Mouse (Mus musculus): ENCODE results near the gene Olfr1261.

- TF ChIP-seq CTCF (IDR thresholded peaks at IDR 0.05; ENCODE audit: control insufficient read depth, insufficient read depth, insufficient replicate concordance, low read depth, low read length): no peak
- TF ChIP-seq POLR2A (IDR thresholded peaks at IDR 0.05; ENCODE audit: control insufficient read depth, low read depth, low read length): no peak
Measured at GRCm38 (mm10) chr2:89974184-89974583, 16.8 kb upstream of the Olfr1261 start, which contains the start of gene Olfr1260.
